Mouse (Mus musculus) layer of hippocampus, adult 9-10 months (tissue): ENCODE results near the gene Cobll1.

Experiments
- DNase-seq: peaks from one replicate; pipeline ENCODE4 v3.0.0; 2022; ENCODE audit warnings: low spot score

Gene Cobll1

DNA sequence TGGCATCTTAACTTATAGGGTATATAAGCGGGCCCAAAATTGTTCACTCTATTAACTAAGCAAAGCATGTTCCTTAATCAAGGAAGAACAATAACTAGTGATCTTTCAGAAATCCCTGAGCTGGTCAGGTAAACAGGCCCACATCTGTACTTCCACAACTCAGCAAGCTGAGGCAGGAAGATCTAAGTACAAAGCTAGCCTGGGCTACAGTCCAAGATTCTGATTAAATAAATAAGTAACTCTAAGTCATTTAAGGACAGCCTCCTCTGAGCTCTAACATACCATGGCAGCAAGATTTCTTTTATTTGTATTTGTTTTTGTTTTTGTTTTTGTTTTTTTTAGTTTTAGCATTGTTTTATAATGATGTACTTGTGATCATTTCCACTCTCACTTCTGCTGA is 42.2 kb downstream of the Cobll1 start:
- no peak for DNase-seq

DNA sequence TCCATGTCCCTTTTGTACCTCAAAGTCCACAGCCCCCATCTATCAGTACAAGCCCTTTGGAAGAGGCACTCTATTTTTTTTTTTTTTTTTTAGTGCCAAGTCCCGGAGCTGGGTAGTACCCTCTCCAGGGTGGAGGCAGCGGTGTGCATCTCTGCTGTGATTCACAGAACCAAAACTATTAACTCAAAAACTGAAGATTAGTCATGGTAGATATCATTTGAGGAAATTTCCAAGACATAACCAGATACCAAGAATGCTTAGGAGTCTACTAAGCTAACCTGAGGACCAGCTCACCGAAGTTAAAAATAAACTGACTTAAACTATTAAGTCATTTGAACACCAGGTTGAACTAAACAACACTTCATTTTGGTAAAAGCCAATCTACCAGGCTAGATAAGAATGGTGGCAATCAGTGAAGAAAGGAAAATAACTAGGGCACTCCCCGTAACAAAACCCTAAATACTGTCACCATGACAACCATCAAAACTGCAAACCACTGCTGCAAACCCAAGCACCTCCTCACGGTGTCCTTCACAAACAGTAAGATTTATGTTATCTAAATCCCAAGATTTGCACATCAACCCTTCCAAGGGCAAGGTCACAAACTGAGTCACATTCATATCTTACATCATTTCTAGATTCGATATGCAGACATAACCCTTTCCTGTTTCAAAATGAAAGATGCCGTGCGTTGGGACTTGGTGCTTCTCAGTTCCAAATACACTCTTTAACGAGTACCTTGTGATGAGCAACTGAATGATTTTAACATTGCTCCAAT is 43.8 kb downstream of the Cobll1 start:
- no peak for DNase-seq

- DNase-seq: no peak
Observed at GRCm38 (mm10) chr2:65193091-65193795, 46.0 kb downstream of the Cobll1 start.

GRCm38 (mm10) chr2:65191398-65191797 is 47.8 kb downstream of the Cobll1 start:
- no peak for DNase-seq

- DNase-seq: no peak
Observed at GRCm38 (mm10) chr2:65189346-65189745, 49.9 kb downstream of the Cobll1 start.

DNA sequence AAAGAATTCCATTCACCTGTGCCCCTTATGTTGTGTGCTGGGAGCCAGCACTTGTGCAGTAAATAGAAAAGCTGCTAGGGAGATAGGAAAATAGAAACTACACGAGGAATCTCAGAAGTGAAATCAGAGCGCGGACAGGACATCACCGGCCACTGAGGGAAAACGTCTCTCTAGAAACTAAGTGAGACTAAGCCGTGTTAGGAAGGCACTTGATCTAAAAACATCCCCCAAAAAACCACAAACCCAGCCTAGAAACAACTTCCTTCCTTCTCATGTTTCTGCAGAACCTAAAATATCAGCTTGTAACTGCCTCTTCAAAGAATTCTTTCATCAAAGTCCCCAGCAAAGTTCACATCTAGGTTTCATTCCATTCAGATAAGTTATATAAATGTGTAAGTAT is 50.6 kb downstream of the Cobll1 start:
- no peak for DNase-seq

GRCm38 (mm10) chr2:65187652-65188051 is 51.6 kb downstream of the Cobll1 start:
- DNase-seq: no peak

GRCm38 (mm10) chr2:65187164-65187563 is 52.0 kb downstream of the Cobll1 start:
- DNase-seq: no peak

GRCm38 (mm10) chr2:65182747-65183146 is 56.5 kb downstream of the Cobll1 start:
- DNase-seq: no peak

GRCm38 (mm10) chr2:65181736-65182135 is 57.5 kb downstream of the Cobll1 start:
- no peak for DNase-seq

GRCm38 (mm10) chr2:65181066-65181716 is 58.0 kb downstream of the Cobll1 start:
- no peak for DNase-seq

GRCm38 (mm10) chr2:65175645-65176044 is 63.6 kb downstream of the Cobll1 start:
- no peak for DNase-seq

- DNase-seq: no peak
Observed at GRCm38 (mm10) chr2:65172071-65172470, 67.1 kb downstream of the Cobll1 start.

- no peak for DNase-seq
Observed at GRCm38 (mm10) chr2:65171516-65171915, 67.7 kb downstream of the Cobll1 start.

DNA sequence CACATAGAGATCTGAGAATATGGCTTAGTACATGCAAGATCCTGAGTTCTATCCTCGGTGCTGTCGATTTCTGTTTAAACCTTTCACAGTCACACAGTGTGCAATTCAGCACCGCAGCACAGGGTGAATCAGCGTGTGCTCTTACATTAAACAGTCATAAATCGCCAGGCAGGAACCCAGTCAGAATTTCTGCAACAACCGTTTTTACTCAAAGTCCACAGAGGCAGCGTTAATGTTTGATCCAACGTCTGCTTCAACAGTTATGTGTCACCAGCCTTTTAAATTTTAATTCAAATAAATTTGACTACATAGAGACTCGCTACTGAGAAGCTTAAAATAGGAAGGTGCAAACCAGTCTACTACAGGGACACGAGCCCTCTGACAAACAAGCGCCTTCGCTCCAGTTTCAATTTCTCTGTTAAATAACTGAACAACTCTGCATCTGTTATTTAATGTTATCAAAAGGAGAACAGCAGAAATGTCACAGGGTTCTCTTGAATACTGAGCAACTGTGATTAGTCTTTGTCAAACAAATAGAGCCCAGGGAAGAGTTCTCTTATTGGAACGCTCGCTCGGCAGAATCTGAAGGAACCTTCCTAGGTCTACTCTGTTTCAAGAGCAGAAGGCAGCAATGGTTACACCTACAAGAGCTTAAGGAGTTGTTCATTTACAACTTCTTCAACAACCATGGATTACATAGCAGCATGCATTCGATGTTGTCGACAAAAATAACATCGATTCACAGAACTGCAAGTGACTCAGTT is 68.3 kb downstream of the Cobll1 start:
- no peak for DNase-seq

GRCm38 (mm10) chr2:65170256-65170655 is 68.9 kb downstream of the Cobll1 start:
- no peak for DNase-seq

DNA sequence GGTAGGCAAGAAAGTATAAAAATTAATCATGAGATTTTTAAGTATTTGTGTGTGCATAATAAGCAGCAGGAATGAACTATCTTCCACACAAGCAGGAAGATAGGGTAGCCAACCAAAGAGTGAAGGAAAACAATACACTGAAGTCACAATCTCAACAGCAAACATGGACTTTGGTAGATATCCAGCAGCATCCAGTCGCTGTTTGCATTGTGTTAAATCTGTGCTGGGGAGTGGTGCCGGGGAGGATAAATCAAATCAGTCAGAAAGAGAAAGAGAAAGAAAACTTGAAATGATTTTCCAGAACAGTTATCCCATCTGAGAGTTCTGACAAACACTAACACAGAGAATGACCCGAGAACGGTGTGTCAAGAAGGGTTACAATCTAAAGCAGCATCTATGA is 75.2 kb downstream of the Cobll1 start:
- DNase-seq: no peak

DNA sequence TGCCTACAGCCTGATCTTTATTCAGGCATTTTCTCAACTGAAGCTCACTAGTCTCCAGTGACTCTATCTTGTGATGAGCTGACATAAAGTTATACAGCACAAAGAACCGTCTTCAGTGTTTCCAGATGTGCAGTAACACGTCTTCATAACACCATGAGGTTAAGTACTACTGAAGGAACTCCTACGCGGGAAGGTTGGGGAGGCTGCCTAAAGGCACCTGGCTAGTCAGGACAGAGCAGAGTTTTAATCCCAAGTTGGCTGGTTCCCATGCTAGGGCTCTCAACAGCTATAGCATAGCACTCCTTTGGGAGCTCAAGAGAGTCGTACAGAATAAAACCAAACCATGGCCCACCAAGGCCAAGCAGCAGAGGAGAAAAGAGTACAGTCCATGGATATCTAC is 76.6 kb downstream of the Cobll1 start:
- no peak for DNase-seq

DNA sequence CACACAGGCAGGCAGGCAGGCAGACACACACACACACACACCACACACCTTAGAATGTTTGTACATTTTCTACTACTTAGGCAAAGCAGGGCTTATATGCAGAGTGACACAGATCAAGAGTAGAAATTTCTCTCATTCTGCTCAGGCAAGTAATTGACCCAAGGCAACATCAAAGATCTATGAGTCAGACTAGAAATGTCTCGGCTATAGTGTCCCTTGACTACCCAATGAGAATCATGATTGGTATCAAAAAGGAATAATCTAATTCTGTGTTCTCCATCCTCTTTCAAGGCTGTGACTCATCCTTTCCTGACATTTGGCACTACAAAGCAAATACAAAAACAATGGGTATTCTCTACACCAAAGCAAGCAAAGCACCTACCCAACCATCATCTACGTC is 77.5 kb downstream of the Cobll1 start:
- DNase-seq: no peak

- no peak for DNase-seq
Observed at GRCm38 (mm10) chr2:65157981-65158651, 81.1 kb downstream of the Cobll1 start.

DNA sequence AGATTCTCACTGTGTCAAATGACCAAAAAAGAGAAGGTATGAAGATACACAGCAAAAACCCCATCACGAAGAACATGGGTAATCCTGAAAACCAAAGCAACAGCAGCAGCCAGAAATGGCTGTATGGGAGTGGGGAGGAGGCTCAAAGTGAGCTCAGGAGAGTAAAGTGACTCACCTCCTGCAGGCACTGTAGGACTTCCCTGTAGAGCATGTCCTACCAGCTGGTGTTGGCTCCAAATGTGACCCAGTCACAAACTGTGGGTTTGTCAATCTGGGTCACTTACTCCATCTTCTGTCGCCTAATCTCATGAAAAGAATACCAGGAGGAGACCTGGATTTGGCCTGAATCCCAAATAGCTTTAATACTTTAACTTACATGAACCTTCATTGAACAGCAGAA is 81.9 kb downstream of the Cobll1 start:
- no peak for DNase-seq

DNA sequence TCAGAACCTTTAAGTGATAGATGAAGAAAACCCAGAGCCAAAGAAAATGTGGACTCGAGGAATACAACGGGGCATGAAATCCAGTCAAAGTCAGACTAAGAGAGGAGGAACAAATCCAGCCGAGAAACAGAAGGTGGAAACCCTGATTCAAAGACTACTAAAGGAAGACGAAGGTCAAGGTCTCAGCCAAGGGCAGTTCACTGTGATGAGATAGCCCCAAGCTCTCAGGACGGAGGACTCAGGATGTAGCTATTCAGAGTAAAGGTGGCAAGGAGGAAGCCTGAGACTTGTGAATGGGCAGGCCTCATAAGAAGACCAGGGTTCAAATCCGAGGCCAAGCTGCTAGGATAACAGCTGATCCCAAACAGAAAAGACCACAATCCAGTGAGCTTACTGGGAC is 90.3 kb downstream of the Cobll1 start:
- no peak for DNase-seq
